Mouse (Mus musculus) kidney, adult 10 weeks (tissue): ENCODE results near the gene Zfp617. TPM values are rescaled to one million over a fixed set of nuclear protein-coding genes. Genes with fewer than 3 reads are reported as not detected.

Source experiments
- polyA plus RNA-seq: library from polyadenylated mRNA; stranded (reverse); fragments of 350-450 nt; fragmentation: Illumina TruSeq; extraction: RNeasy Lipid Tissue Mini Kit (QIAGEN cat#74804); gene quantifications from one replicate; pipeline ENCODE4 v1.2.3, GENCODE M21; 2014; ENCODE audit warnings: low read depth, low replicate concordance

Zfp617 gene
- polyA plus RNA-seq = 97.8 TPM

GRCm38 (mm10) chr8:71908309-71909261 is at the start of gene Zfp617, which contains the start of gene Zfp882:
TSS of gene Zfp617 (plus strand) at chr8:71908635.
TSS of gene Zfp882 (plus strand) at chr8:71908608.

GRCm38 (mm10) chr8:71881618-71882274 is 26.7 kb upstream of the Zfp617 start, which contains the start of gene Zfp709:
TSS of gene Zfp709 (plus strand) at chr8:71882019.

DNA sequence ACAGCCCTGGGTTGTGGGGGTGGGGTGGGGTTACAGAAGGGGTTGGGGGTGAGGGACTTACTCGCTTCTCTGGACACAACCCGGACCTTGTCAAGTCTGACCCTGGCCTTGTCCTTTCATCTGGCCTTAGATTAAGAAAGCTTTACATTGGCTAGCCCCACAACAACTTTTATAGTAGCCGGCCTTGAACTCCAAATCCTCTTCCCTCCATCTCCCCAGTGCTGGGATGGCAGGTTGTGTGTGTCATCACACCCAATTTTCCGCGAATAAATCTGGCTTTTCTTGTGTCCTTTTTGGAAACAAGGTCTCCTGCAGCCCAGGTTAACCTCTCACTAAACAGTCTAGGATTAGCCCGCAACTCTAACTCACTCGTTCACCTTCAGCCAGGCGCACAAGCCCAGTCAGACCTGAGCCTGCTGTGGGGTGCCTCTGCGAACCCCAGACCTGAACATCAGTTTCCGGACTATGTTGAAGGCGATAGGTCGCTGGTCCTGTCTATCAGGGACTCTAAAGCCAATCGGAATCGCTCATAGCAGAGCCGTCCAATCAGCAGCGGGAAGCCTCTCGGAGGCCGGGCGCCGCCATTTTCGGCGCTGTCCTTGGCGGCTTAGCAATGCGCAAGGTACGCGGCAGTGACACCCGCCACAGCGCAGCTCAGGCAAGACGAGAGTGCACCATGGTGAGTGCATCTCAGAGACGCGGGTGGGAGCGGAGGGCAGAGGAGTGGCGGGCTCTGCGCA is 42.2 kb downstream of the Zfp617 start, which contains the start of gene Zfp961:
Gene Zfp961, plus strand, starts transcription at position 557 of the 740 bp plus-strand sequence.

Other genes with a start within 250 kb of the Zfp617 start
- not detected for gene Unc13a, start 236.9 kb upstream of the Zfp617 start, polyA plus RNA-seq
- gene Jak3, start 232.3 kb upstream of the Zfp617 start, polyA plus RNA-seq = not detected
- not detected for gene Insl3, start 219.4 kb upstream of the Zfp617 start, polyA plus RNA-seq
- 2.9 TPM for gene B3gnt3, start 206.8 kb upstream of the Zfp617 start, polyA plus RNA-seq
- gene Fcho1, start 182.9 kb upstream of the Zfp617 start, polyA plus RNA-seq = not detected
- 13.3 TPM for gene Zfp709, start 26.6 kb upstream of the Zfp617 start, polyA plus RNA-seq
- gene Zfp882, start within 50 bp of the Zfp617 start, polyA plus RNA-seq = 15.6 TPM
- 53.4 TPM for gene Zfp961, start 42.4 kb downstream of the Zfp617 start, polyA plus RNA-seq
- not detected for gene Cyp4f18, start 101.0 kb downstream of the Zfp617 start, polyA plus RNA-seq
- not detected for gene Olfr372, start 132.6 kb downstream of the Zfp617 start, polyA plus RNA-seq
- not detected for gene Olfr373, start 174.5 kb downstream of the Zfp617 start, polyA plus RNA-seq
- gene Olfr374, start 198.4 kb downstream of the Zfp617 start, polyA plus RNA-seq = not detected
- gene Tpm4, start 226.3 kb downstream of the Zfp617 start, polyA plus RNA-seq = 294 TPM